Mouse (Mus musculus): ENCODE data around the gene Cux2. TPM values are rescaled to one million over a fixed set of nuclear protein-coding genes. Genes with fewer than 3 reads are reported as not detected.

Gene Cux2
- polyA plus RNA-seq, 1 experiment: 1.2 TPM

- H3K27ac ChIP-seq (ENCODE audit: insufficient read depth, low read length): no peak overlapping the region
- H3K4me3 ChIP-seq (ENCODE audit: extremely low read depth, insufficient read depth, insufficient read length): no peak overlapping the region
- WGBS: 80% methylated on average over 3 of the region's 3 CpGs
- DNase-seq (ENCODE audit: low read depth in 1 of 2, low spot score in 2 of 2): no peak
- no peaks in the 10 kb centered on the region for H3K4me1 ChIP-seq (ENCODE audit: control insufficient read depth, insufficient read depth, insufficient read length)
- H3K36me3 ChIP-seq (ENCODE audit: control insufficient read depth, insufficient read depth, low read length): no peaks in the 10 kb centered on the region
- H3K27me3 ChIP-seq (ENCODE audit: control insufficient read depth, insufficient read depth, low read length): no peaks in the 10 kb centered on the region
- no peak for TF ChIP-seq CTCF (IDR thresholded peaks at IDR 0.05; ENCODE audit: extremely low read depth, insufficient read depth, insufficient read length, insufficient replicate concordance)
- TF ChIP-seq POLR2A (IDR thresholded peaks at IDR 0.05; ENCODE audit: low read depth, low read length): no peak
Observed at GRCm38 (mm10) chr5:122086121-122086520, 36.2 kb upstream of the Cux2 start.

DNA sequence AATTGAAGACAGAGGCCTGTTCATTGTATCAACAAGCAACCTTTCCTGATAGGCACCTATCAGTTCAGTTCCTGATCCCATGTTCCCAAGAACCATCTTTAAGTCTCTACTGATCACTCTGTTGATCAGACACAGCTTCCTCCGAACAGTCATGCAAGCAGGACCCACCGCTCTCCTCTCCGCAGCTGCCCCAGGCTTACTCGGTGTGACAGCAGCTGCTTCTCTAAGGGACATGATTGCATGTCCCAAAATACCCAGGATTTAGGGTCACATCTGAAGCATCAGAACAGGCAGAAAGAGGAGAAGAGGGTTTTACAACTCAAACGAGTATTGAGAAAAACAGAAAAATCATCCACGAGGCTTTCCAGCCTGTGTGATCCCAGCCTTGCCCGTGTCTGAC is 35.4 kb upstream of the Cux2 start:
- Histone ChIP-seq H3K27ac (ENCODE audit: insufficient read depth, low read length) (no peak overlapping the region), H3K27me3 (ENCODE audit: control insufficient read depth, insufficient read depth, low read length) (no peaks in the 10 kb centered on the region), H3K36me3 (ENCODE audit: control insufficient read depth, insufficient read depth, low read length) (no peaks in the 10 kb centered on the region), H3K4me1 (ENCODE audit: control insufficient read depth, insufficient read depth, insufficient read length) (no peaks in the 10 kb centered on the region), H3K4me3 (ENCODE audit: extremely low read depth, insufficient read depth, insufficient read length) (no peak overlapping the region)
- no peak for TF ChIP-seq POLR2A (IDR thresholded peaks at IDR 0.05; ENCODE audit: low read depth, low read length)
- no peak for TF ChIP-seq CTCF (IDR thresholded peaks at IDR 0.05; ENCODE audit: extremely low read depth, insufficient read depth, insufficient read length, insufficient replicate concordance)
- WGBS: 70% methylated on average over 7 of the region's 7 CpGs
- no peak for DNase-seq (ENCODE audit: low read depth in 1 of 2, low spot score in 2 of 2)

- 69% methylated on average over 3 of the region's 3 CpGs for WGBS
- TF ChIP-seq CTCF (IDR thresholded peaks at IDR 0.05; ENCODE audit: extremely low read depth, insufficient read depth, insufficient read length, insufficient replicate concordance) (no peak), POLR2A (IDR thresholded peaks at IDR 0.05; ENCODE audit: low read depth, low read length) (no peak)
Observed at GRCm38 (mm10) chr5:122084470-122084869, 34.6 kb upstream of the Cux2 start.

DNA sequence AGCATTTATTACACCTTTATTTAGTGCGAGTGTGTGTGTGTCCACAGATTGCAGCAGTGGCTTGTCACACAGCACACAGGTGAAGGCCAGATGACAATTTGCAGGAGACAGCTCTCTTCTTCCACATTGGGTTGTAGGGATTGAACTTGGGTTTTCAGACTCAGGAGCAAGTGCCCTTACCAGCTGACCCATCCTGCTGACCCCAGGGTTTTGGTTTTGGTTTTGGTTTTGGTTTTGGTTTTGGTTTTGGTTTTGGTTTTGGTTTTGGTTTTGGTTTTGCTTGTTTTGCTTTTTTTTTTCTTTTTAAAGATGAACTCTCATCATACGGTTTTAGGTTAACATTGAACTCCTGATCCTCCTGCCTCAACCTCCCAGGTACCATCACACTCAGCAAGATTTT is 33.4 kb upstream of the Cux2 start:
- 86% methylated on average over 2 of the region's 2 CpGs for WGBS

More at GRCm38 (mm10) chr5:122084470-122084869, 34.6 kb upstream of the Cux2 start:
- no peak for DNase-seq (ENCODE audit: low read depth in 1 of 2, low spot score in 2 of 2)
- Histone ChIP-seq H3K27ac (ENCODE audit: insufficient read depth, low read length) (no peak overlapping the region), H3K36me3 (ENCODE audit: control insufficient read depth, insufficient read depth, low read length) (no peaks in the 10 kb centered on the region), H3K27me3 (ENCODE audit: control insufficient read depth, insufficient read depth, low read length) (no peaks in the 10 kb centered on the region), H3K4me3 (ENCODE audit: extremely low read depth, insufficient read depth, insufficient read length) (no peak overlapping the region), H3K4me1 (ENCODE audit: control insufficient read depth, insufficient read depth, insufficient read length) (no peaks in the 10 kb centered on the region)

DNA sequence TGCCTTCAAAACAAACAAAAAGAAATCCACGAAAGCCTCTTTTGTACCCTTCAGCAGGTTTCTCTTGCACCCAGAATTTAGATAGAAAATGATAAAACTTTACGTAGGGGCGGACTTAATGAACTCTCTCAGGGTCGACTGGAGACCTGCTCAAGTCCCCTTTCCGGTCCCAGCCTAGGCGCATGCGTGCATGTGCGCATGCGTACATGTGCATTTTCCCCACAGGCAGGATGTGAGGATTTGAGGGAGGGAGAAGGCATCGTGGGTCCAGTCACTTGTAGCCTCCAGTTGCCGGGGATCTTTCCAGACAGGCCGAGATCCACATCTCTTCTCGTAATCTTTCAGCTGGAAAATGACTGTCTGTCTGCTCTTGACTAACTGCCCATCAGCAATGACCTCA is 31.6 kb upstream of the Cux2 start:
- 87% methylated on average over 13 of the region's 13 CpGs for WGBS
- no peaks in the 10 kb centered on the region for H3K27me3 ChIP-seq (ENCODE audit: control insufficient read depth, insufficient read depth, low read length)
- no peak overlapping the region for H3K27ac ChIP-seq (ENCODE audit: insufficient read depth, low read length)
- H3K4me3 ChIP-seq (ENCODE audit: extremely low read depth, insufficient read depth, insufficient read length): no peak overlapping the region
- no peaks in the 10 kb centered on the region for H3K36me3 ChIP-seq (ENCODE audit: control insufficient read depth, insufficient read depth, low read length)
- DNase-seq (ENCODE audit: low read depth in 1 of 2, low spot score in 2 of 2): no peak
- H3K4me1 ChIP-seq (ENCODE audit: control insufficient read depth, insufficient read depth, insufficient read length): no peaks in the 10 kb centered on the region
- TF ChIP-seq CTCF (IDR thresholded peaks at IDR 0.05; ENCODE audit: extremely low read depth, insufficient read depth, insufficient read length, insufficient replicate concordance): no peak
- TF ChIP-seq POLR2A (IDR thresholded peaks at IDR 0.05; ENCODE audit: low read depth, low read length): no peak

More for the DNA sequence above, 33.4 kb upstream of the Cux2 start:
- Histone ChIP-seq H3K36me3 (ENCODE audit: control insufficient read depth, insufficient read depth, low read length) (no peaks in the 10 kb centered on the region), H3K27me3 (ENCODE audit: control insufficient read depth, insufficient read depth, low read length) (no peaks in the 10 kb centered on the region), H3K4me3 (ENCODE audit: extremely low read depth, insufficient read depth, insufficient read length) (no peak overlapping the region), H3K27ac (ENCODE audit: insufficient read depth, low read length) (no peak overlapping the region), H3K4me1 (ENCODE audit: control insufficient read depth, insufficient read depth, insufficient read length) (no peaks in the 10 kb centered on the region)
- DNase-seq (ENCODE audit: low read depth in 1 of 2, low spot score in 2 of 2): no peak
- no peak for TF ChIP-seq CTCF (IDR thresholded peaks at IDR 0.05; ENCODE audit: extremely low read depth, insufficient read depth, insufficient read length, insufficient replicate concordance)
- no peak for TF ChIP-seq POLR2A (IDR thresholded peaks at IDR 0.05; ENCODE audit: low read depth, low read length)

GRCm38 (mm10) chr5:122080930-122081329 is 31.0 kb upstream of the Cux2 start:
- Histone ChIP-seq H3K4me1 (ENCODE audit: control insufficient read depth, insufficient read depth, insufficient read length) (no peaks in the 10 kb centered on the region), H3K27me3 (ENCODE audit: control insufficient read depth, insufficient read depth, low read length) (no peaks in the 10 kb centered on the region), H3K36me3 (ENCODE audit: control insufficient read depth, insufficient read depth, low read length) (no peaks in the 10 kb centered on the region), H3K4me3 (ENCODE audit: extremely low read depth, insufficient read depth, insufficient read length) (no peak overlapping the region), H3K27ac (ENCODE audit: insufficient read depth, low read length) (no peak overlapping the region)
- no peak for DNase-seq (ENCODE audit: low read depth in 1 of 2, low spot score in 2 of 2)
- 91% methylated on average over 11 of the region's 11 CpGs for WGBS
- TF ChIP-seq CTCF (IDR thresholded peaks at IDR 0.05; ENCODE audit: extremely low read depth, insufficient read depth, insufficient read length, insufficient replicate concordance) (no peak), POLR2A (IDR thresholded peaks at IDR 0.05; ENCODE audit: low read depth, low read length) (no peak)

- no peak overlapping the region for H3K27ac ChIP-seq (ENCODE audit: insufficient read depth, low read length)
- H3K4me1 ChIP-seq (ENCODE audit: control insufficient read depth, insufficient read depth, insufficient read length): no peaks in the 10 kb centered on the region
- no peak for DNase-seq (ENCODE audit: low read depth in 1 of 2, low spot score in 2 of 2)
- no peak overlapping the region for H3K4me3 ChIP-seq (ENCODE audit: extremely low read depth, insufficient read depth, insufficient read length)
- 90% methylated on average over 7 of the region's 7 CpGs for WGBS
- no peak for TF ChIP-seq CTCF (IDR thresholded peaks at IDR 0.05; ENCODE audit: extremely low read depth, insufficient read depth, insufficient read length, insufficient replicate concordance)
- TF ChIP-seq POLR2A (IDR thresholded peaks at IDR 0.05; ENCODE audit: low read depth, low read length): no peak
- no peaks in the 10 kb centered on the region for H3K27me3 ChIP-seq (ENCODE audit: control insufficient read depth, insufficient read depth, low read length)
- no peaks in the 10 kb centered on the region for H3K36me3 ChIP-seq (ENCODE audit: control insufficient read depth, insufficient read depth, low read length)
Observed at GRCm38 (mm10) chr5:122079796-122080195, 29.9 kb upstream of the Cux2 start.

Measured in spleen, adult 2 months (tissue).